8 mouse cellular contexts compared by ENCODE assay signal in the genomic region with DNA sequence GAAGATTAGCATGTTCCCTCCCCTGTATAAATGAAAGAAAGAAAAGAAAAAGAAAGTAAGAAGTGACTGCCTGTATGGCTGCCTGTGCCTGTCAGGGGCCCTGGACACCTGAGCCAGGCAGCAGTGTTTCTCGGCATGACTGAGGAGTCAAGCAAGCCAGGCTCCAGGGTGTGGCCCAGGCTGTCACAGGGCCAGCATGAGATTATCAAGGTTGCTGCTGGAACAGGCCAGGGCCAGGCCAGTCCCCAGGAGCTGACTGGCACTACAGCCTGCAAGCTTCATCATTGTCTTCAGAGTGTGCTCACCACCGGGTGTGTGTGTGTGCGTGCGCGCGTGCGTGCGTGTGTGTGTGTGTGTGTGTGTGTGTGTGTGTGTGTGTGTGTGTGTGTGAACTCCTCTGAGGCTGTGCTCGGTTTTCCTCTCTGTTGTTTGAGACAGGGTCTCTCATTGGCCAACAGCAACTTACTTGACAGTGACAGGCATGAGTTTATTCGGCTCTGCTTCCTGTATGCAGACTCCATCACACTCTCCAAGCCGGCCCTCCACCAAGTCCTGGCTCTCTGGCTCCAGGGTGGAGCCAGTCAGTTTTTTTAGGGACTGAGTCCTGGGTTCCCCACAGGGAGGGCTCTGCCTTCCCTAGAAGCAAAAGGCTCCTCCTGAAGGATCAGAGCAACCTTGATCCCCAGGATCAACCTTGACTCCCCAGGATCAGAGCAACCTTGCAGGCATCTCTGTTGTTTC. TPM values are rescaled to one million over a fixed set of nuclear protein-coding genes. Genes with fewer than 3 reads are reported as not detected.
DNase-seq lines count a peak whose midpoint lies in the region; TF ChIP-seq lines count a peak whose summit lies in the region.

No protein-coding gene starts in this region.

- TF ChIP-seq POLR2A in myocyte (IDR thresholded peaks at IDR 0.05; ENCODE audit: insufficient read length, low read depth) = no peak

- no peak overlapping the region for H3ac ChIP-seq in myocyte (ENCODE audit: control insufficient read depth, insufficient read length)

- peaks cover 13% of the 10 kb centered on the region for H3K79me2 ChIP-seq in myocyte (ENCODE audit: control insufficient read depth, insufficient read depth)

- peak overlapping the region; percentile 3 for H3K4me2 ChIP-seq in myocyte (ENCODE audit: low read depth)

- no peaks in the 10 kb centered on the region for H3K36me3 ChIP-seq in myocyte (ENCODE audit: control insufficient read depth, insufficient read depth)

- H3K27me3 ChIP-seq in myocyte (ENCODE audit: control insufficient read depth, insufficient read depth, insufficient read length) = no peaks in the 10 kb centered on the region

- H3K4me3 ChIP-seq in myocyte = no peak overlapping the region

- DNase-seq in lung, postnatal 36 days = peak; percentile 59
- DNase-seq in lung, postnatal 14 days = no peak
- DNase-seq in c-Kit-negative CD71-positive TER-119-positive erythroid progenitor cells, embryonic 14.5 days (ENCODE audit: low read depth, low spot score) = peak; percentile 60
- peak; percentile 45 to 57 for DNase-seq in heart, postnatal 14 days
- DNase-seq in retina, embryonic 14.5 days (ENCODE audit: low spot score) = no peak
- DNase-seq in cerebellum, adult 9-11 months = no peak
- DNase-seq in layer of hippocampus, adult 9-10 months (ENCODE audit: low spot score) = no peak

- intact Hi-C loops in heart, postnatal 14 days (cut with DNase I) = loop anchor here (5.0 to 10.0 kb wide), 2 partner anchors 460 to 1598 kb away; no protein-coding TSS in a partner anchor

TF ChIP-seq in myocyte, 11 proteins besides CTCF, POLR2A, EP300 and RAD21:
- TF ChIP-seq TCF12 (IDR thresholded peaks at IDR 0.05; ENCODE audit: insufficient read depth, poor library complexity, severe bottlenecking) = no peak
- TF ChIP-seq POLR2AphosphoS2 (IDR thresholded peaks at IDR 0.05; ENCODE audit: insufficient read length, low read depth) = no peak
- no peak for TF ChIP-seq REST (IDR thresholded peaks at IDR 0.05; ENCODE audit: insufficient read depth, insufficient read length)
- TF ChIP-seq E2F4 (IDR thresholded peaks at IDR 0.05; ENCODE audit: insufficient read depth) = no peak
- TF ChIP-seq SRF (IDR thresholded peaks at IDR 0.05; ENCODE audit: control insufficient read depth, insufficient read length, low read depth) = no peak
- no peak for TF ChIP-seq USF1 (IDR thresholded peaks at IDR 0.05; ENCODE audit: low read depth)
- TF ChIP-seq TCF3 (IDR thresholded peaks at IDR 0.05; ENCODE audit: insufficient read length, low read depth) = no peak
- no peak for TF ChIP-seq CEBPB (IDR thresholded peaks at IDR 0.05; ENCODE audit: insufficient read depth, poor library complexity, severe bottlenecking)
- no peak for TF ChIP-seq MYOG (IDR thresholded peaks at IDR 0.05; ENCODE audit: control insufficient read depth in 1 of 3, insufficient read depth in 1 of 3, insufficient read length in 2 of 3, low read depth in 2 of 3)
- TF ChIP-seq MAX (IDR thresholded peaks at IDR 0.05; ENCODE audit: low read depth) = no peak
- TF ChIP-seq MYOD1 (IDR thresholded peaks at IDR 0.05; ENCODE audit: control insufficient read depth in 1 of 3, insufficient read length in 2 of 3, low read depth in 2 of 3) = no peak

RNA-seq across cellular contexts. Expression of a gene that starts 18.8 kb away (rescaled TPM):
- total RNA-seq in heart, postnatal 14 days (2021) = 1 to 10 TPM; 5.9 to 8.7 TPM
- polyA plus RNA-seq in myocyte (2012; fragmentation: generic; extraction: Trizol) = 9.8 TPM

RNA-seq across cellular contexts. Expression of a gene that starts 43.7 kb away (rescaled TPM):
- total RNA-seq in heart, postnatal 14 days (2021) = 10 to 100 TPM; 16.7 to 17.5 TPM
- polyA plus RNA-seq in myocyte (2012; fragmentation: generic; extraction: Trizol) = 10.4 TPM

Comparison
In these comparisons a context has a peak if more than half of its experiments do, and no peak if none do; other contexts are left out.
1. DNase-seq: peak in lung, postnatal 36 days (single experiment), c-Kit-negative CD71-positive TER-119-positive erythroid progenitor cells, embryonic 14.5 days (single experiment) and heart, postnatal 14 days (2 of 2); none in lung, postnatal 14 days (single experiment), retina, embryonic 14.5 days (single experiment), cerebellum, adult 9-11 months (single experiment) and layer of hippocampus, adult 9-10 months (single experiment).